Mouse (Mus musculus): Measurements from ENCODE around the gene Dkkl1. TPM values are rescaled to one million over a fixed set of nuclear protein-coding genes. Genes with fewer than 3 reads are reported as not detected.

The Dkkl1 gene
- polyA plus RNA-seq, 1 experiment from 2014 or later = 8.5 TPM

DNA sequence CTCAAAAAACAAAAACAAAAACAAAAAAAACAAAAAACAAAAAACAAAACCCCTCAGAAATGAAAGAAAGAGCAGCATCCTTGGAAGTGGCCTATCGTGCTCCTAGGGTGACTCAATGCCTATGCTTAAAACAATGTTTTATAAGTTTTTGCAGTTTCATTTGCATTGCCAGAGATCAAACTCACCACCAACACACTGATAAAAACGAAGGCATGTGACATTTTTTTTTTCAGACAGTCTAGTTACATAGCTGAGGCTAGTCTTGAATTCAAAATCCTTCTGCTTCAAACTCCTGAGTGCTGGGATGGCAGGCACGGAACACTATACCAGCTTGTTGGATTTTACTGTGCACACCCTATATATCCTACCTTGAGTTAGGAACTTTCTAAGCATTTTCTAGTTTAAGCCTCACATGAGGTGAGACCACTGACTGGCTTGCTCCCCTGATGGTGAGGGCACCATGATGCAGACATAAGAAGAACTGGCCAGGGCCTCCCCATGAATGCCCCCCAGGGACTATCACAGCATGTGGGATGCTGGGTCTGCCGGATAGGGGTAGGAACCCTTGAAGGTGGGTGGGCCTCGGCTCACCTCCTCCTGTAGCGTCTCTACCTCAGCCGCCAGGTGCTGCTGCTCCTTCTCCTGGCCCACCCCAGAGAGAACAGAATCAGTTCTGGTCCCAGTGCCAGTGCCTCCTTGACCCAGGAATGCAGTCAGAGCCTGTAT lies 19.2 kb downstream of the Dkkl1 start:
- ATAC-seq (ENCODE audit: low read depth) = no peak
- no peak overlapping the region for H3K4me3 ChIP-seq (ENCODE audit: low read depth, low read length)
- no peak overlapping the region for H3K4me2 ChIP-seq (ENCODE audit: low read depth, low read length)
- no peak for DNase-seq (ENCODE audit: low spot score)
- no peaks in the 10 kb centered on the region for H3K9me3 ChIP-seq (ENCODE audit: control insufficient read depth, low read length)
- H3K4me1 ChIP-seq (ENCODE audit: control insufficient read depth, insufficient read depth, low read length) = peaks cover 8% of the 10 kb centered on the region; the same call in 1 of the 2 replicates
- no peak overlapping the region for H3K27ac ChIP-seq (replicated peaks; ENCODE audit: low read depth, low read length)
- no peak overlapping the region for H3K9ac ChIP-seq (ENCODE audit: low read depth, low read length)
- H3K27me3 ChIP-seq (replicated peaks; ENCODE audit: control insufficient read depth, insufficient read depth, low read length) = 0 out of 2 replicates have a peak, but pooled peaks cover 3% of the 10 kb centered on the region
- WGBS = 81% methylated on average over 7 of the region's 7 CpGs
- no peaks in the 10 kb centered on the region for H3K36me3 ChIP-seq (ENCODE audit: control insufficient read depth, insufficient read depth, low read length)

DNA sequence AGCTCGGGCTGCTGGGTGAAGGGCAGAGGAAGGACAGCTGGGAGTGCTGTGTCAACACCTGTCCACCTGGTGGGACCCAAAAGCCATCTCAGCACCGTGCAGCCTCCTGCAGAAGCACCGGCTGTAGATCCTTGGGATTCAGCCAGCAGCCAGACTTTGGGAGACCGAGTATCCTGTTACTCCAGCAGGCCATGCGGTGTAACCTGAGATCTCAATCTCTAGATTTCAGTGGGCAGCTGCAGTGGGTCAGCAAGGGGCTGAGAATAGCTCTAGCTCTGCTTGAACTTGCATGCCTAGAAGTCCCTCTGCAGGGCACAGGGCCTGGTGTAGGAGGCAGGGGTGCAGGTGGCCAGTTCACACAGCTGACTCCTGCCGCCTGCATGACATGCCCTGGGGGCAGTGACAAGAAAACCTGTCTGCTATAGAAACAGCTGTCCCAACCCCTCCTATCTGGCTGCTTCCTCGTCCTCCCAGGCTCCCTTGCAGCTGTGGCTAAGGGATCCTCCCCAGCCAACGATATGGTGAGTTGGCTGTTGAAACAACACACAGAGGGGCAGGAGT lies 20.1 kb downstream of the Dkkl1 start:
- H3K36me3 ChIP-seq (ENCODE audit: control insufficient read depth, insufficient read depth, low read length) = no peaks in the 10 kb centered on the region
- H3K9me3 ChIP-seq (ENCODE audit: control insufficient read depth, low read length) = no peaks in the 10 kb centered on the region
- DNase-seq (ENCODE audit: low spot score) = peak; percentile 94
- 3% methylated on average over 7 of the region's 8 CpGs for WGBS
- 0 out of 2 replicates have a peak, but pooled peaks cover 4% of the 10 kb centered on the region for H3K27me3 ChIP-seq (replicated peaks; ENCODE audit: control insufficient read depth, insufficient read depth, low read length)
- ATAC-seq (ENCODE audit: low read depth) = peak; percentile 88
- no peak overlapping the region for H3K4me3 ChIP-seq (ENCODE audit: low read depth, low read length)
- H3K4me2 ChIP-seq (ENCODE audit: low read depth, low read length) = no peak overlapping the region
- peak overlapping the region; percentile 39 for H3K27ac ChIP-seq (replicated peaks; ENCODE audit: low read depth, low read length)
- H3K4me1 ChIP-seq (ENCODE audit: control insufficient read depth, insufficient read depth, low read length) = peaks cover 8% of the 10 kb centered on the region; the same call in 1 of the 2 replicates
- no peak overlapping the region for H3K9ac ChIP-seq (ENCODE audit: low read depth, low read length)

DNA sequence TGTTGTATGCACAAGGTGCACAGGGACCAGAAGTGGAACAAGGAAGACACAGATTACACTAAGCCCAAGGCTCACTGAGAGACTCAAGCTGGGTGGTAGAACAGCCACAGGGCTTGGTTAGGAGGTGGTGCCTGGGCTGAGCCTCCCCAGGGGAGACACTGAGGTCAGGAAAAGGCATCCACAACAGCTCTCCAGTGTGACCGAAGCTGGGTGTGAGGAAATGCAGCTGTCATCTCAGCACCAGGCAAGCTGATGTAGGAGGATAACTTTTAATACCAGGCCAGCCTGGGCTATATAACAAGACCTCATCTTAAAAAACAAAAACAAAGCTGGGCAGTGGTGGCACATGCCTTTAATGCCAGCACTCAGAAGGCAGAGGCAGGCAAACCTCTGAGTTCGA lies 20.8 kb downstream of the Dkkl1 start:
- WGBS = 56% methylated on average over 2 of the region's 2 CpGs
- DNase-seq (ENCODE audit: low spot score) (no peak), ATAC-seq (ENCODE audit: low read depth) (no peak)
- H3K27ac ChIP-seq (replicated peaks; ENCODE audit: low read depth, low read length) = no peak overlapping the region
- no peak overlapping the region for H3K9ac ChIP-seq (ENCODE audit: low read depth, low read length)
- H3K4me3 ChIP-seq (ENCODE audit: low read depth, low read length) = no peak overlapping the region
- H3K4me1 ChIP-seq (ENCODE audit: control insufficient read depth, insufficient read depth, low read length) = peaks cover 8% of the 10 kb centered on the region; the same call in 1 of the 2 replicates
- 0 out of 2 replicates have a peak, but pooled peaks cover 11% of the 10 kb centered on the region for H3K27me3 ChIP-seq (replicated peaks; ENCODE audit: control insufficient read depth, insufficient read depth, low read length)
- no peaks in the 10 kb centered on the region for H3K36me3 ChIP-seq (ENCODE audit: control insufficient read depth, insufficient read depth, low read length)
- H3K4me2 ChIP-seq (ENCODE audit: low read depth, low read length) = no peak overlapping the region
- H3K9me3 ChIP-seq (ENCODE audit: control insufficient read depth, low read length) = no peaks in the 10 kb centered on the region

DNA sequence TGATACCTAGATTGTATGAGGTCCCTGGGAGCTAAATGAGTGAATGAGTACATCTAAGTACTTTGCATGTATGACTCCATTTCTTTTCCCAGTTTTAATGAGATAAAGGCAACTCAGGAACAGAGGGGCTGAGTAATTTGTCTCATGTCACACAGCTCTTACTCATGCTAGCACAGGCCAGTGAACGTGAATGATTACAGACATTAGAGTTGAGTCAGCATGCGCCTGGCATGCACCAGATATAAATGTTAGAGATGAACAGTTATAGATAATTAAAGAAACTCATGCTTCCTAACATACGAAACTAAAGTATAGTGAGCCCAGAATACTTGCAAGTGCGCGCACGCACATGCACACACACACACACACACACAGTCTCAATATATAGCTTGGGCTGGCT lies 21.8 kb downstream of the Dkkl1 start:
- 90% methylated on average over 6 of the region's 6 CpGs for WGBS
- Histone ChIP-seq H3K4me1 (ENCODE audit: control insufficient read depth, insufficient read depth, low read length) (peaks cover 8% of the 10 kb centered on the region; the same call in 1 of the 2 replicates), H3K4me3 (ENCODE audit: low read depth, low read length) (no peak overlapping the region), H3K27ac (replicated peaks; ENCODE audit: low read depth, low read length) (no peak overlapping the region), H3K27me3 (replicated peaks; ENCODE audit: control insufficient read depth, insufficient read depth, low read length) (0 out of 2 replicates have a peak, but pooled peaks cover 13% of the 10 kb centered on the region), H3K9me3 (ENCODE audit: control insufficient read depth, low read length) (no peaks in the 10 kb centered on the region), H3K36me3 (ENCODE audit: control insufficient read depth, insufficient read depth, low read length) (no peaks in the 10 kb centered on the region), H3K9ac (ENCODE audit: low read depth, low read length) (no peak overlapping the region), H3K4me2 (ENCODE audit: low read depth, low read length) (no peak overlapping the region)
- ATAC-seq (ENCODE audit: low read depth) (no peak), DNase-seq (ENCODE audit: low spot score) (no peak)

DNA sequence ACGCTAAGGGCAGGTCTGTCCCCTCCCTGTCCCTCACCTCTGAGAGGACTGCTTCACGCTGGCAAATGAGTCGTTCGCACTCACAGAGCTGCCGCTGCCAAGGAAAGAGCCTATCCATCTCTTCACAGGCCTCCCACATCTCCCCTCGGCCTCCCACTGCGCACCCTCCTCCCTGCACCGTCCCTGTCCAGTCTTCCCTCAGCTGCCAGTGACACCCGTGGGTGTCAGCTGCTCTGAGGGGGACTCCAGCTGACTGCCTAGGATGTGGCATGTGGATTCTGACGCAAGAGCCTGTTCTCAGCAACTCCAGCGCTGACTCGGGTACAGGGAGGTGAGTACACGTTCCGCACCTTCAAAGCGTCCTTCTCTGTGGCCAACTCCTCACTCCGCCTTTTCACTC lies 22.3 kb downstream of the Dkkl1 start:
- no peak overlapping the region for H3K27ac ChIP-seq (replicated peaks; ENCODE audit: low read depth, low read length)
- no peak overlapping the region for H3K4me3 ChIP-seq (ENCODE audit: low read depth, low read length)
- H3K9me3 ChIP-seq (ENCODE audit: control insufficient read depth, low read length) = no peaks in the 10 kb centered on the region
- no peak overlapping the region for H3K9ac ChIP-seq (ENCODE audit: low read depth, low read length)
- no peaks in the 10 kb centered on the region for H3K36me3 ChIP-seq (ENCODE audit: control insufficient read depth, insufficient read depth, low read length)
- DNase-seq (ENCODE audit: low spot score) (no peak), ATAC-seq (ENCODE audit: low read depth) (no peak)
- H3K27me3 ChIP-seq (replicated peaks; ENCODE audit: control insufficient read depth, insufficient read depth, low read length) = 0 out of 2 replicates have a peak, but pooled peaks cover 18% of the 10 kb centered on the region
- 57% methylated on average over 15 of the region's 16 CpGs for WGBS
- H3K4me2 ChIP-seq (ENCODE audit: low read depth, low read length) = no peak overlapping the region
- H3K4me1 ChIP-seq (ENCODE audit: control insufficient read depth, insufficient read depth, low read length) = peaks cover 8% of the 10 kb centered on the region; the same call in 1 of the 2 replicates

DNA sequence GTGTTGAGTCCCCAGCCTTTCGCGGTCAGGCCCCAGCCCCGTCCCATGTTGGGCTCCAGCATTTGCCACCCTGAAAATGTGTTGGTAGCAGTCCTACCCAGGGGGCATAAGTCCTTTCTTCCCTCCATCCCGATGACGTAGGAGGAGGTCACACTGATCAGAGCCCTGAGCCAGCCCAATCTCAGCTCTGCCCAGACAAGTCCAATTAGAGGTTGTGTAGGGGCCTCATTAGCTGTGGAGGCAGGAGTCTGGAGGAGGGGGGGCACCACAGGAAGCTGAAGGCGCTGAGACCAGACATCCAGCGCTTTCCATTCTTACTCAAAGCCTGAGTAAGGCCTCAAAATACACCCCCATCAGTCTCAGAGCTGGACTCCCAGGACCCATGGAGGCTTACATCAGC lies 26.0 kb downstream of the Dkkl1 start:
- 0 out of 2 replicates have a peak, but pooled peaks cover 4% of the 10 kb centered on the region for H3K4me1 ChIP-seq (ENCODE audit: control insufficient read depth, insufficient read depth, low read length)
- no peak overlapping the region for H3K4me3 ChIP-seq (ENCODE audit: low read depth, low read length)
- H3K4me2 ChIP-seq (ENCODE audit: low read depth, low read length) = no peak overlapping the region
- no peaks in the 10 kb centered on the region for H3K9me3 ChIP-seq (ENCODE audit: control insufficient read depth, low read length)
- no peak overlapping the region for H3K27ac ChIP-seq (replicated peaks; ENCODE audit: low read depth, low read length)
- DNase-seq (ENCODE audit: low spot score) (no peak), ATAC-seq (ENCODE audit: low read depth) (no peak)
- H3K36me3 ChIP-seq (ENCODE audit: control insufficient read depth, insufficient read depth, low read length) = no peaks in the 10 kb centered on the region
- 66% methylated on average over 7 of the region's 7 CpGs for WGBS
- H3K27me3 ChIP-seq (replicated peaks; ENCODE audit: control insufficient read depth, insufficient read depth, low read length) = peaks cover 55% of the 10 kb centered on the region
- no peak overlapping the region for H3K9ac ChIP-seq (ENCODE audit: low read depth, low read length)

DNA sequence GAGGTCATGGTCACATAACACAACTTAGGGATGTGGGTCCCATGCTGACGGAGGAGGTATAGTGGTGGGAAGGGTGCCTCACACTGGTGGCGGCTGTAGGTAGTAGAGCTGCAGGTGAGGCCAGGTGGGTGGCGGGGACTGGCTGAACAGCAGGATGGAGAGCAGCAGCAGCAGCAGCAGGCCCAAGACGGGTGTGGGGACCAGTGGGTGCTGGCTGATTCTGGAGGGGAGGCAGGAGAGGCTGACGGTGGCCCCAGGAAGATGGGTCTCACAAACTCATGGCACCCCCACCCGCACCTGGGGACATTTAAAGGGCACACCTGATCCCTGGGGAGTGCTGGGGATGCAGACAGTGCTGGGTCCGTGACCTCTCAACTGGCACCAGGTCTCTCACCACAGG lies 28.3 kb downstream of the Dkkl1 start:
- 0 out of 2 replicates have a peak, but pooled peaks cover 4% of the 10 kb centered on the region for H3K4me1 ChIP-seq (ENCODE audit: control insufficient read depth, insufficient read depth, low read length)
- peaks cover 74% of the 10 kb centered on the region for H3K27me3 ChIP-seq (replicated peaks; ENCODE audit: control insufficient read depth, insufficient read depth, low read length)
- no peak for DNase-seq (ENCODE audit: low spot score)
- no peaks in the 10 kb centered on the region for H3K9me3 ChIP-seq (ENCODE audit: control insufficient read depth, low read length)
- 71% methylated on average over 6 of the region's 7 CpGs for WGBS
- no peak for ATAC-seq (ENCODE audit: low read depth)
- H3K27ac ChIP-seq (replicated peaks; ENCODE audit: low read depth, low read length) = no peak overlapping the region
- no peak overlapping the region for H3K4me2 ChIP-seq (ENCODE audit: low read depth, low read length)
- H3K4me3 ChIP-seq (ENCODE audit: low read depth, low read length) = no peak overlapping the region
- no peaks in the 10 kb centered on the region for H3K36me3 ChIP-seq (ENCODE audit: control insufficient read depth, insufficient read depth, low read length)
- H3K9ac ChIP-seq (ENCODE audit: low read depth, low read length) = no peak overlapping the region

DNA sequence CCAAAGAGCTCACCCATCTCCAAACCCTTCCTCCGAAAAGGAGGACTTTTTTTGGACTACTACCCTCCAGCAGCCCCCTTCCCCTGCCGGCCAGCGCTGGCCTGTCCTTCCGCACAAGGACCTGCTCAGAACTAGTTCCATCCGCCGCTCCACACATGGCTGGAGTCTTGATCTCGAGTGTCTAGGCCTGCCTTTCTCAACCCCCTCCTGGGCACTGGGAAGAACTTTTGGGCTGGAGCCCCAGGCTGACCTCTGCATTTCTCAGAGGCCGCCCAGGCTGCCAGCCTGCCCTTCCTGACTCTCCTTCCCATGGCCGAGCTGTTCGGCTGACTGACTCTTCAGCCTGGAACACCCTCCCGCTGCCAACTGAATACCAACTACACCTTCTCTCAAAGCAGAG lies 29.3 kb downstream of the Dkkl1 start:
- Histone ChIP-seq H3K4me3 (ENCODE audit: low read depth, low read length) (peak overlapping the region; percentile 30), H3K9me3 (ENCODE audit: control insufficient read depth, low read length) (no peaks in the 10 kb centered on the region), H3K4me1 (ENCODE audit: control insufficient read depth, insufficient read depth, low read length) (0 out of 2 replicates have a peak, but pooled peaks cover 4% of the 10 kb centered on the region), H3K9ac (ENCODE audit: low read depth, low read length) (peak overlapping the region; percentile 30; the same call in 1 of the 2 replicates), H3K27me3 (replicated peaks; ENCODE audit: control insufficient read depth, insufficient read depth, low read length) (peaks cover 85% of the 10 kb centered on the region), H3K27ac (replicated peaks; ENCODE audit: low read depth, low read length) (no peak overlapping the region), H3K36me3 (ENCODE audit: control insufficient read depth, insufficient read depth, low read length) (no peaks in the 10 kb centered on the region), H3K4me2 (ENCODE audit: low read depth, low read length) (peak overlapping the region; percentile 59)
- DNase-seq (ENCODE audit: low spot score) = no peak
- no peak for ATAC-seq (ENCODE audit: low read depth)
- 11% methylated on average over 11 of the region's 11 CpGs for WGBS

Measured in embryonic facial prominence, embryonic 14.5 days (tissue).